Mouse (Mus musculus) midbrain, embryonic 16.5 days (tissue): ENCODE results near the gene Hsp90ab1. TPM values are rescaled to one million over a fixed set of nuclear protein-coding genes. Genes with fewer than 3 reads are reported as not detected.

Source experiments
- ATAC-seq: fragments of 200-750 bp; cut with Nextera tagmentation; 2 replicates; pipeline ENCODE4 v1.8.0; 2017; ENCODE audit warnings: moderate TSS enrichment
- H3K27ac ChIP-seq: fragments of 300-500 bp; sonication (generic); 2 replicates; pipeline ENCODE4 v1.5.1; 2014; ENCODE audit warnings: mild to moderate bottlenecking, low read length, mixed read lengths
- H3K27me3 ChIP-seq: fragments of 300-500 bp; sonication (generic); 2 replicates; pipeline ENCODE4 v1.6.1; 2014; ENCODE audit warnings: low read depth, low read length, mixed read lengths; ENCODE audit not compliant: control insufficient read depth, insufficient read depth
- H3K36me3 ChIP-seq: fragments of 300-500 bp; sonication (generic); 2 replicates; pipeline ENCODE4 v1.6.1; 2014; ENCODE audit warnings: mild to moderate bottlenecking, low read length, moderate library complexity, mixed read lengths; ENCODE audit not compliant: control insufficient read depth, insufficient read depth
- H3K4me1 ChIP-seq: fragments of 300-500 bp; sonication (generic); 2 replicates; pipeline ENCODE4 v1.6.1; 2014; ENCODE audit warnings: mild to moderate bottlenecking, low read length, mixed read lengths; ENCODE audit not compliant: control insufficient read depth, insufficient read depth
- H3K4me2 ChIP-seq: fragments of 300-500 bp; sonication (generic); 2 replicates; pipeline ENCODE4 v1.6.1; 2014; ENCODE audit warnings: mild to moderate bottlenecking, low read length, mixed read lengths
- H3K4me3 ChIP-seq: fragments of 300-500 bp; sonication (generic); 2 replicates; pipeline ENCODE4 v1.5.1; 2014; ENCODE audit warnings: low read depth, mild to moderate bottlenecking, low read length, moderate library complexity, mixed read lengths
- H3K9ac ChIP-seq: fragments of 300-500 bp; sonication (generic); 2 replicates; pipeline ENCODE4 v1.6.1; 2014; ENCODE audit warnings: low read depth, low read length, mixed read lengths
- H3K9me3 ChIP-seq: fragments of 300-500 bp; sonication (generic); replicated peaks from 2 replicates; pipeline ENCODE4 v1.6.1; 2014; ENCODE audit warnings: mild to moderate bottlenecking, low read length, mixed read lengths; ENCODE audit not compliant: control insufficient read depth, poor library complexity, severe bottlenecking
- WGBS: fragments of 180-500 bp; shearing (Covaris S2); extraction: QIAGEN DNeasy Blood & Tissue Kit; methylation state at CpG from one replicate; pipeline ENCODE4 v1.1.7; 2014; 5-methylcytosine and 5-hydroxymethylcytosine counted together
- polyA plus RNA-seq: library from polyadenylated mRNA; unstranded; fragments of >200 nt; fragmentation: Nextera tagmentation; extraction: Ambion mirVana; gene quantifications from 2 replicates; pipeline ENCODE4 v1.2.1, GENCODE M21; 2015

Gene Hsp90ab1
- polyA plus RNA-seq, 1 experiment from 2014 or later: 1,403 TPM

DNA sequence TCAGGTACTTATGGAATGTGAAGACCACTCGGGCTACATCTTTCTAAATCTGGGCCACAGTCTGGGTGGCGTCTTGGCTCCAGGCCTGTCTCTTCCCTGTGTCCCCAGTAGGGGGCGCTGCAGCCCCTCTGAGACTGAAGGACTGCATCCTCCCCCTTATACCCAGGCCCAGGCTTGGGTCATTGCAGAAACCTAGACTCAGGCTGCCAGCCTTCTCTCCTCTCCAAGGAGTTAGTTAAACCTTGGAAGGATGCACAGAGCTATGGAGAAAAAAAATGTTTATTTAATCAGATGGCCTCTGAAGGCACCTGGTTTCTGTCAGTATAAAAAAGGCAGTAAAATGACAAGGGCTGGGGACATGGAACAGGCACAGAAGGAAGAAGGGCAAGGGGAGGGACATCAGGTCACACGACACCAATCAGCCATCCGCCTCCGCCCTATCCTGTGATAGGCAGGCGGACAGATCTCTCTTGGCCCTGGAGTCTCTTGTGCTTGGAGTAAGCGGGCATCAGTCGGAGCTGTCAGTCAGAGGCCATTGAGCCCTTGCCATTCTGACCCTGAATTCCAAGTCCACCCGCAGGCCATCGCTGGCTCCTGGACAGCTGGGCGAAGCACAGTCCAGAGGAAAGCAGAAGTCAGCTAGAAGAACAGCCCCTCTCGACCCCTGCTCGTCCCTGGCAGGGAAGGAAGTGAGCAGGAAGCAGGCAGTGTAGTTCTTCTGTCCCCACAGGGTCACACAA lies 12.0 kb upstream of the Hsp90ab1 start:
- WGBS: 19% methylated on average over 14 of the region's 14 CpGs
- Histone ChIP-seq H3K4me2 (no peak overlapping the region), H3K9me3 (no peaks in the 10 kb centered on the region), H3K9ac (0 out of 2 replicates have a peak overlapping the region, but pooled peaks have one; percentile 31), H3K4me3 (no peak overlapping the region), H3K36me3 (no peaks in the 10 kb centered on the region), H3K27me3 (no peaks in the 10 kb centered on the region), H3K27ac (peak overlapping the region; percentile 73), H3K4me1 (peaks cover 13% of the 10 kb centered on the region)
- peak; percentile 61 for ATAC-seq

DNA sequence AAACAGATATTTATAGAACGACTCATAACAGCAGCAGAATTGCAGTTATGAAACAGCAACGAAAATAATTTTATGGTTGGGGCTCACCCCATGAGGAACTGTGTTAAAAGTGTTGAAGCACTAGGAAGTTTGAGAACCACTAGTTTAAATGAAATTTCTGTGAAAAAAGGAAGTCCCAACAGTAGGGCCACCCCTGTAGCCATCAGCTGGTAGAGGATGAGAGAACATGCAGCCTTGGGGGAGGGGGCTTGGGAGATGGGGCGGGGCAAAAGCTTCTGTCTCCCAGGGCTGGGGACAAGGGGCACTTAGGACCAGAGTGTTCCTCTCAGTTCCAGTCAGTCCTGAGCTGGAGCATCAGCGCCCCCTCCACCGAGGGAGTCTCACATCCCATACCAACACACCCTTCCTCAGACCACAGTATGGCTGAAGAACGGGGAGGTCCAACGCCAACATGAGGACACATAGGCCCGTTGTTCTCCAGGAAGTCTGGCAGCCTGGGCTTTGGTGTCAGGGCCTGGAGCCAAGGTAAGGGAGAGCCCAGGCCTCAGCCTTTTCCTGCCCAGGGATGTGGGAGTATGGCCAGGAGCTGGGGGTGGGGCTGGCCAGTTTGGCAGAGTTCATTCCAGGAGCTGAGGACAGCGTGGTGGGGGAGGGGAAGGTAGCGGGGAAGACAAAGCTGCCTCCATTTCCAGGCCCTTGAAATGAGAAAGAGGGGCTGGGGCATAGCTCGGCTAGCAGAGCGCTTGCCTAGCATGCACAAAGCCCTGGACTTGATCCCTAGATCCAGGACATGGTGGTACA lies 11.2 kb upstream of the Hsp90ab1 start:
- Histone ChIP-seq H3K9me3 (no peaks in the 10 kb centered on the region), H3K4me2 (no peak overlapping the region), H3K4me3 (no peak overlapping the region), H3K27me3 (no peaks in the 10 kb centered on the region), H3K9ac (no peak overlapping the region), H3K36me3 (no peaks in the 10 kb centered on the region), H3K4me1 (peaks cover 13% of the 10 kb centered on the region), H3K27ac (peak overlapping the region; percentile 73)
- peak; percentile 61 for ATAC-seq
- 38% methylated on average over 12 of the region's 12 CpGs for WGBS

DNA sequence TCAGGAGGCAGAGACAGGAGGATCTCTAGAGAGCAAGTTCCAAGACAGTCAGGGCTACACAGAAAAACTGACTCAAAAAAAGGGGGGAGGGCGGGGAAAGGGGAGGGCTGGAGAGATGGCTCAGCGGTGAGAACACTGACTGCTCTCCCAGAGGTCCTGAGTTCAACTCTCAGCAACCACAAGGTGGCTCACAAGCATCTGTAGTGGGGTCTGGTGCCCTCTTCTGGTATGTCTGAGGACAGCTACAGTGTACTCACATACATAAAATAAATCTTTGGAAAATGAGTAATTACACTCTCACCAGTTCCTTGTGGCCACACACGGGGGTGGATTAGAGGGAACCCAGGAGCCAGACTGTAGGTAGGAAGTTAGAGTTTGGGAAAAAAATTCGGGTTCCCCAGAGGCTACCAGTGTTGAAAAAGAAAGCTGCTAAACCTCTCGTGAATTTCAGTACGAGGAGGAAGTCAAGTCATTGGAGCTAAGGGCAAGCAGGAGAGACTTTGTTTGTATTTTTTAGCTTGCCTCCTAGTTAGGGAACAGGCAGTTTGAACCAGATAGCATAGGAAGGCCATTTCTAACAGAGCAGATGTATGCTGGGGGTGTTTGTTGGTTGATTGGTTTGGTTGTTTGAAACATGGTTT lies 9.8 kb upstream of the Hsp90ab1 start:
- H3K4me3 ChIP-seq: no peak overlapping the region
- H3K9ac ChIP-seq: no peak overlapping the region
- no peak overlapping the region for H3K4me2 ChIP-seq
- H3K27me3 ChIP-seq: no peaks in the 10 kb centered on the region
- WGBS: 78% methylated on average over 6 of the region's 6 CpGs
- no peak overlapping the region for H3K27ac ChIP-seq
- H3K9me3 ChIP-seq: no peaks in the 10 kb centered on the region
- no peak for ATAC-seq
- H3K4me1 ChIP-seq: peaks cover 13% of the 10 kb centered on the region
- no peaks in the 10 kb centered on the region for H3K36me3 ChIP-seq

DNA sequence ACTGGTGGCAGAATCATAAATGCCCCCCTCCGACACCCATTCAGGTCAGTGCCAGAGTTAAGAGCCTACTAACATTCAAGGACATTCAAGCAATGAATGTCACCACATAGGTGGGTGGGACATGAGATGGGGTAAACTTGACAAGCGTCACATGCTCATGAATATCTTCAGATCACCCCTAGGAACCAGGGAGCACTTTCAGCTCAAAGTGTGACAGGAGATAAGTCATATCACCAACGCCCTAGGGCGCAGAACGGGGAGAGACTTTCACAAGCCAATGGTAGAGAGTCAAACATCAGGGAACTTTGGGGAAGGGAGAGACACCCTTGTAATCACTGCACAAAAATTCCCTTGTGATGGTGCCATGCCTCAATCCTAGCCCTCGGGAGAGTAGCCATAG lies 9.1 kb upstream of the Hsp90ab1 start:
- Histone ChIP-seq H3K27me3 (no peaks in the 10 kb centered on the region), H3K27ac (no peak overlapping the region), H3K4me2 (no peak overlapping the region), H3K4me1 (peaks cover 13% of the 10 kb centered on the region), H3K9ac (no peak overlapping the region), H3K9me3 (no peaks in the 10 kb centered on the region), H3K36me3 (no peaks in the 10 kb centered on the region), H3K4me3 (no peak overlapping the region)
- ATAC-seq: no peak
- 98% methylated on average over 6 of the region's 6 CpGs for WGBS

DNA sequence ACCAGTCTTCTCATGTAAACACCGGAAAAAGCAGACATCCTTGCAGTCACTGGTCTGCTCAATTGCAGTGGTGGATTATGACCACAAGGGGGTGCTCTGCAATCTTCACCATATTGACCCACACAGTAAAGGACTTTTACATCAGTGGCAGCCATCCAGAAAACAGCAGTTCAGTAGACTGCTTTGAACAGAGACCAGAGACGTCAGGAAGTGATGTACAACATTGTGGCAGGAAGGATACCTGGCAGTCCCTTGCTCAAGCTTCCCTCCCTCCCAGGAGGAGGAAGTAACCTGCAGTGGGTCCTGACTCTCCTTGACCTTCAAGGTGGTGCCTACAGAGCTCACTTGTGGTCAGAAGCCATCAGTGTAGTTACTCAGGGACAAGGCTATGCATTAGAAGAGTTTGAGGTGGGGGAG lies 8.5 kb upstream of the Hsp90ab1 start:
- Histone ChIP-seq H3K4me2 (no peak overlapping the region), H3K27ac (no peak overlapping the region), H3K9me3 (no peaks in the 10 kb centered on the region), H3K27me3 (no peaks in the 10 kb centered on the region), H3K36me3 (no peaks in the 10 kb centered on the region), H3K4me3 (no peak overlapping the region), H3K4me1 (peaks cover 13% of the 10 kb centered on the region), H3K9ac (no peak overlapping the region)
- no peak for ATAC-seq
- WGBS: 12% methylated on average over 2 of the region's 2 CpGs

DNA sequence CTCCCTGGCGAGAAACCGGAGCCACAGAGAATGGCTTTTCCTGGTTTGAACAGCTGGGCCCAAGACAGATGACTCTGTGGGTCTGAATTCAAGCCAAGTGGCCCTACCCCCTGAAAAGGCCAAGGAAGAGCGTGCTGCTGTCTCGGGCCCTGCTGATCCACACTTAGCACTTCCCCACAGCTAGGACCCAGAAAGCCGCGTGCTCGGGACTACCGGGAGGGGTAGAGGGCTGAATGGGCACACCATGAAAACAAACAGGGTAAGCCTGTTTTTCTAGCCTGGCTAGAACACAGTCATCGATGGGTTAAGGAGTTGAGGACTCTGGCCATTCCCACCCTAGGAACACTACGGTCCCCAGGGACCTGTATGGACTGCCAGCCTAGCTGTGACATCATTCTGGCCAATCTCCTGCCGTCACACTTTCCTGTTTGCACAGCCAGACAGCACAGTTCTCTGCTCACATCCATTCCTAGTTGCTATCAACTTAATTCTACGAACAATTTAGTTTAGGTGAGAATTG lies 7.9 kb upstream of the Hsp90ab1 start:
- no peak overlapping the region for H3K27ac ChIP-seq
- whole genome bisulfite sequencing: 53% methylated on average over 12 of the region's 12 CpGs
- no peak for ATAC-seq
- H3K4me1 ChIP-seq: peaks cover 13% of the 10 kb centered on the region
- no peaks in the 10 kb centered on the region for H3K27me3 ChIP-seq
- no peak overlapping the region for H3K9ac ChIP-seq
- no peaks in the 10 kb centered on the region for H3K9me3 ChIP-seq
- H3K36me3 ChIP-seq: no peaks in the 10 kb centered on the region
- H3K4me2 ChIP-seq: no peak overlapping the region
- H3K4me3 ChIP-seq: no peak overlapping the region

DNA sequence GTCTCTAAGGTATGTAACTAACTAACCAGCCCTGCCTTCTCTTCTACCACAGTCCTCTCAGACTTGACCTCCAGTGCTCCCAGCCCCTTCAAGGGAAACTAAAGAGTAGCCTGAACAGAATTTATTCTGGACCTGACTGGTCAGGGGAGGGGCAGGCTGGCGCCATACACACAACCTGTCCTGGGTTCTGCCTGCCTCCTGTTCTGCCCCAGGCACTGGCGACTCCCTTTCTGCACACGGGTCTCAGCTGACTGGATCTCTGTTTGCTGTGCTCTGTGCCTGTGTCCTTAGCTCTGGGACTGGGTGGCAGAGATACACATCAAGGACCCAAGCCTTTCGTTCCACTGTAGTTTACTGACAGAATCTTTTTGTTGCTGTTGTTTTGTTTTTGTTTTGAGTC lies 6.5 kb upstream of the Hsp90ab1 start:
- WGBS: 86% methylated on average over 4 of the region's 4 CpGs
- H3K4me2 ChIP-seq: no peak overlapping the region
- H3K9ac ChIP-seq: no peak overlapping the region
- H3K4me1 ChIP-seq: peaks cover 11% of the 10 kb centered on the region
- H3K4me3 ChIP-seq: no peak overlapping the region
- H3K36me3 ChIP-seq: no peaks in the 10 kb centered on the region
- no peak for ATAC-seq
- no peak overlapping the region for H3K27ac ChIP-seq
- no peaks in the 10 kb centered on the region for H3K27me3 ChIP-seq
- H3K9me3 ChIP-seq: no peaks in the 10 kb centered on the region

DNA sequence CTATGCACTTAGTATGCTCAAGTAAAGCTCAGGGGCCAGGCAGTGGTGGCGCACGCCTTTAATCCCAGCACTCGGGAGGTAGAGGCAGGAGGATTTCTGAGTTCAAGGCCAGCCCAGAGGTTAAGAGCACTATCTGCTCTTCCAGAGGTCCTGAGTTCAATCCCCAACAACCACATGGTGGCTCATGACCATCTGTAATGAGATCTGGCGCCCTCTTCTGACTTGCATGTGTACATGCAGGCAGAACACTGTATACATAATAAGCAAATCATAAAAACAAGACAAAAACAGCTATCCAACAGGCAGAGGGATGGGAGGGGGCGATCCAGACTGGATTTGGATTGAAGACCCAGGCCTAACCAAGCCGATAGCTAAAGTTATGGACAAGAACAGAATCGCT lies 5.8 kb upstream of the Hsp90ab1 start:
- Histone ChIP-seq H3K27ac (no peak overlapping the region), H3K4me3 (no peak overlapping the region), H3K9me3 (no peaks in the 10 kb centered on the region), H3K4me2 (no peak overlapping the region), H3K27me3 (no peaks in the 10 kb centered on the region), H3K4me1 (peaks cover 10% of the 10 kb centered on the region), H3K36me3 (no peaks in the 10 kb centered on the region), H3K9ac (no peak overlapping the region)
- WGBS: 69% methylated on average over 7 of the region's 7 CpGs
- no peak for ATAC-seq
